Mouse (Mus musculus) MEL (cell line): ENCODE data around the gene Mettl17. TPM values are rescaled to one million over a fixed set of nuclear protein-coding genes. Genes with fewer than 3 reads are reported as not detected.
A peak's percentile ranks its signal among the peaks of the same experiment; 100 is the strongest.

Source experiments
- DNase-seq: peaks from one replicate; pipeline ENCODE4 v3.0.0; 2011; ENCODE audit warnings: low read depth, low spot score
- H3K27ac ChIP-seq: 2 replicates; pipeline ENCODE4 v1.5.1; 2012; ENCODE audit warnings: low read depth, mild to moderate bottlenecking, control low read depth, low read length, moderate library complexity; ENCODE audit not compliant: control insufficient read depth
- H3K27me3 ChIP-seq, 2 experiments: fragments of 150-350 bp in 1 of 2; sonication (generic) in 1 of 2; 2 replicates each; pipeline ENCODE4 v1.6.1; 2012; ENCODE audit warnings: low read length in 2 of 2, mild to moderate bottlenecking in 2 of 2, improper control_type of control experiment in 1 of 2, moderate library complexity in 1 of 2; ENCODE audit not compliant: insufficient read depth in 2 of 2, control insufficient read depth in 1 of 2
- H3K36me3 ChIP-seq, 2 experiments: 2 replicates each; pipeline ENCODE4 v1.6.1; 2012 to 2014; ENCODE audit warnings: low read length in 2 of 2, improper control_type of control experiment in 1 of 2, inconsistent platforms in 1 of 2, mild to moderate bottlenecking in 1 of 2; ENCODE audit not compliant: insufficient read depth in 2 of 2, control insufficient read depth in 1 of 2
- H3K4me1 ChIP-seq, 2 experiments: fragments of 150-350 bp in 1 of 2; sonication (generic) in 1 of 2; 2 replicates each; pipeline ENCODE4 v1.6.1; 2012; ENCODE audit warnings: low read length in 2 of 2, improper control_type of control experiment in 1 of 2, mild to moderate bottlenecking in 1 of 2; ENCODE audit not compliant: insufficient read depth in 2 of 2, control insufficient read depth in 1 of 2
- H3K4me3 ChIP-seq, 2 experiments: fragments of 150-350 bp in 1 of 2; sonication (generic) in 1 of 2; 2 replicates each; pipeline ENCODE4 v1.5.1; 2012; ENCODE audit warnings: low read depth in 2 of 2, low read length in 2 of 2, mild to moderate bottlenecking in 2 of 2, moderate library complexity in 2 of 2, control low read depth in 1 of 2, improper control_type of control experiment in 1 of 2; ENCODE audit not compliant: control insufficient read depth in 1 of 2, insufficient read depth in 1 of 2
- H3K79me2 ChIP-seq: 2 replicates; pipeline ENCODE4 v1.6.1; 2012; ENCODE audit warnings: mild to moderate bottlenecking, low read length, moderate library complexity; ENCODE audit not compliant: control insufficient read depth, poor library complexity, insufficient read depth
- H3K9ac ChIP-seq: 2 replicates; pipeline ENCODE4 v1.6.1; 2012; ENCODE audit warnings: low read depth, mild to moderate bottlenecking, control low read depth, low read length, moderate library complexity; ENCODE audit not compliant: control insufficient read depth, poor library complexity, severe bottlenecking
- H3K9me3 ChIP-seq: fragments of 150-350 bp; sonication (generic); replicated peaks from 2 replicates; pipeline ENCODE4 v1.6.1; 2012; ENCODE audit warnings: mild to moderate bottlenecking, low read length, improper control_type of control experiment, moderate library complexity; ENCODE audit not compliant: insufficient read depth
- CHD2 ChIP-seq: IDR thresholded peaks from 2 replicates; pipeline ENCODE4 v1.6.1; 2011; ENCODE audit warnings: low read length, improper control_type of control experiment
- EP300 ChIP-seq, 2 experiments: IDR thresholded peaks; 2 replicates each; pipeline ENCODE4 v1.6.1; 2011; ENCODE audit warnings: improper control_type of control experiment in 2 of 2, low read length in 2 of 2, low read depth in 1 of 2, mild to moderate bottlenecking in 1 of 2
- GATA1 ChIP-seq: IDR thresholded peaks from 2 replicates; pipeline ENCODE4 v1.6.1; 2011; ENCODE audit warnings: low read depth, low read length, improper control_type of control experiment
- HCFC1 ChIP-seq: IDR thresholded peaks from 2 replicates; pipeline ENCODE4 v1.6.1; 2012; ENCODE audit warnings: low read depth, mild to moderate bottlenecking, inconsistent platforms, low read length, improper control_type of control experiment, moderate library complexity
- JUND ChIP-seq: IDR thresholded peaks from 2 replicates; pipeline ENCODE4 v1.6.1; 2011; ENCODE audit warnings: low read depth, mild to moderate bottlenecking, improper control_type of control experiment, low read length
- KAT2A ChIP-seq: conservative IDR thresholded peaks from 2 replicates; pipeline ENCODE4 v1.6.1; 2012; ENCODE audit warnings: low read depth, low read length, improper control_type of control experiment, inconsistent platforms
- MAX ChIP-seq: IDR thresholded peaks from 2 replicates; pipeline ENCODE4 v1.6.1; 2011; ENCODE audit warnings: low read length, improper control_type of control experiment
- MYC ChIP-seq: IDR thresholded peaks from 2 replicates; pipeline ENCODE4 v1.6.1; 2011; ENCODE audit warnings: low read depth, mild to moderate bottlenecking, low read length, improper control_type of control experiment, moderate library complexity
- POLR2A ChIP-seq, 2 experiments: IDR thresholded peaks; 2 replicates each; pipeline ENCODE4 v1.6.1; 2011 to 2012; ENCODE audit warnings: low read length in 2 of 2, mild to moderate bottlenecking in 2 of 2, control low read depth in 1 of 2, improper control_type of control experiment in 1 of 2, low read depth in 1 of 2, moderate library complexity in 1 of 2; ENCODE audit not compliant: control insufficient read depth in 1 of 2, insufficient read depth in 1 of 2, poor library complexity in 1 of 2
- POLR2AphosphoS2 ChIP-seq: IDR thresholded peaks from 2 replicates; pipeline ENCODE4 v1.6.1; 2011; ENCODE audit warnings: low read length, improper control_type of control experiment
- RAD21 ChIP-seq: IDR thresholded peaks from 2 replicates; pipeline ENCODE4 v1.6.1; 2011; ENCODE audit warnings: mild to moderate bottlenecking, low read depth, low read length, improper control_type of control experiment
- SIN3A ChIP-seq: IDR thresholded peaks from 2 replicates; pipeline ENCODE4 v1.6.1; 2012; ENCODE audit warnings: low read length, improper control_type of control experiment, inconsistent platforms
- SMC3 ChIP-seq: IDR thresholded peaks from 2 replicates; pipeline ENCODE4 v1.6.1; 2011; ENCODE audit warnings: low read depth, low read length, improper control_type of control experiment
- UBTF ChIP-seq: IDR thresholded peaks from 2 replicates; pipeline ENCODE4 v1.6.1; 2012; ENCODE audit warnings: low read depth, mild to moderate bottlenecking, inconsistent platforms, low read length, improper control_type of control experiment, moderate library complexity, borderline replicate concordance; ENCODE audit not compliant: insufficient read depth
- USF2 ChIP-seq, 2 experiments: IDR thresholded peaks; 2 replicates each; pipeline ENCODE4 v1.6.1; 2011 to 2012; ENCODE audit warnings: improper control_type of control experiment in 2 of 2, low read length in 2 of 2, borderline replicate concordance in 1 of 2, inconsistent platforms in 1 of 2, low read depth in 1 of 2, mild to moderate bottlenecking in 1 of 2; ENCODE audit not compliant: insufficient read depth in 1 of 2
- ZC3H11A ChIP-seq: IDR thresholded peaks from 2 replicates; pipeline ENCODE4 v1.6.1; 2012; ENCODE audit warnings: low read depth, mild to moderate bottlenecking, inconsistent platforms, low read length, improper control_type of control experiment
- polyA plus RNA-seq, 2 experiments: library from polyadenylated mRNA; stranded (reverse) in 1 of 2; unstranded in 1 of 2; fragments of >175 nt in 1 of 2; fragments of >200 nt in 1 of 2; gene quantifications; 2 replicates each; pipeline versions ENCODE4 v1.2.1 to v1.2.4; 2012; ENCODE audit warnings: low replicate concordance in 2 of 2, low read depth in 1 of 2; ENCODE audit not compliant: insufficient read length in 2 of 2, insufficient read depth in 1 of 2, missing spikeins in 1 of 2
- total RNA-seq: library from RNA; depleted of rRNA; stranded (reverse); fragments of 300-350 nt; gene quantifications from 2 replicates; pipeline ENCODE4 v1.2.3, GENCODE M21; 2012

Gene Mettl17
- total and polyA plus RNA-seq, 3 experiments, result 28.3 to 54.4 TPM; not detected in 1

DNA sequence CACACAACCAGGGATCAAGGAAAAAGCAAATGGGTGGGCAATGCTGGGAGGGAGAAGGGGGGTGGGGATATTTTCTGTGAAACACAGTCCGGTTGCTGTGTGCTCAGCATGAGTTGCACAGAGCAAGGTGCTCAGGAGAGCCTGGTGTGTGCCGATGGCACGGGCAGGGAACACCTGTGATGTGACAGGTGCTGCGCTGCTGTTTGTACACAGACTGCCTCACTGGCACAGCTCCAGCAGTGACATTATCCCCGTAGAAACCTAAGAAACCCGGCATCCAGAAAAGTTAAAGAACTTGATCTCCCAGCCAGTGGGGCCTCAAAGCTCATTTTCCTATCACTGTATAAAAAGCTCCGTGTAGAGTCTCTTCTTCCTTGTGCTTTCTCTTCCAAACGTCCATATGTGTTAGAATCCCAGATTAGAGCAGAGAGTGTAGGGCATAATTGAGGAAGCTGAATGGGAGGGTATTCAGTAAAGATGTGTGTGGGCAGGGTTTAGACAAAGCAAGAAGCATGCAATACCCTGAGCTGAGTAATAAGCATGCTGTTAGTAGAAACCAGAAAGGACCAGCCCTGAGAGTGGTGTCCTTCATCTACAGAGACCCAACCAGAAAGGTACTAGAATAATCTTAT lies 12.0 kb downstream of the Mettl17 start:
- Histone ChIP-seq H3K9me3 (no peaks in the 10 kb centered on the region), H3K27ac (no peak overlapping the region), H3K27me3 (no peaks in the 10 kb centered on the region), H3K4me3 (no peak overlapping the region), H3K36me3 (peaks cover 0 to 8% of the 10 kb centered on the region in 2 experiments; a peak in 2 of 4 replicates), H3K4me1 (peaks cover 3 to 17% of the 10 kb centered on the region in 2 experiments; a peak in 3 of 4 replicates), H3K79me2 (no peaks in the 10 kb centered on the region), H3K9ac (no peak overlapping the region)
- no peak for TF ChIP-seq KAT2A
- no peak for TF ChIP-seq POLR2AphosphoS2
- no peak for TF ChIP-seq MYC
- DNase-seq, result peak; percentile 30

DNA sequence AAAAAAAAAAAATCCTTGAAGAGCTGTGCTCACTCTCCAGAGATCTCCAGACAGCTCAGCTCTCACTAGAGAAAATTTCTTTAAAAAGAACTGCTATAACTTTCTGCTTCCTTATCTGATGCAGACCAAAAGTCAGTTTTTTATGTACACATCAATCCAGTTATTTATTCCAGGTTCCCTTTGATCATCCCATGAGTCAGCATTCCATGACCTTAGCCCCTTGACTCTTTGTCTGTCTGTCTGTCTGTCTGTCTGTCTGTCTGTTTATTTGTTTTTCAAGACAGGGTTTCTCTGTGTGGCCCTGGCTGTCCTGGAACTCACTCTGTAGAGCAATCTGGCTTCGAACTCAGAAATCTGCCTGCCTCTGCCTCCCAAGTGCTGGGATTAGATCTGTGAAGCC lies 14.7 kb downstream of the Mettl17 start:
- DNase-seq, result no peak
- peaks cover 3 to 11% of the 10 kb centered on the region in 2 experiments; a peak in 3 of 4 replicates for H3K4me1 ChIP-seq
- no peak overlapping the region for H3K4me3 ChIP-seq
- no peaks in the 10 kb centered on the region for H3K9me3 ChIP-seq
- peaks cover 0 to 6% of the 10 kb centered on the region in 2 experiments; a peak in 2 of 4 replicates for H3K36me3 ChIP-seq
- H3K27ac ChIP-seq, result no peak overlapping the region
- no peak overlapping the region for H3K9ac ChIP-seq
- no peak for TF ChIP-seq POLR2A (IDR thresholded peaks at IDR 0.05; ENCODE audit: control insufficient read depth in 1 of 2, insufficient read depth in 1 of 2, low read depth in 1 of 2, low read length in 2 of 2, poor library complexity in 1 of 2)
- TF ChIP-seq JUND, result no peak
- TF ChIP-seq GATA1, result no peak
- TF ChIP-seq HCFC1, result no peak
- TF ChIP-seq USF2 (IDR thresholded peaks at IDR 0.05; ENCODE audit: borderline replicate concordance in 1 of 2, insufficient read depth in 1 of 2, low read depth in 1 of 2, low read length in 2 of 2), result no peak
- no peak for TF ChIP-seq MAX
- TF ChIP-seq ZC3H11A, result no peak
- TF ChIP-seq RAD21, result no peak
- TF ChIP-seq UBTF, result no peak
- TF ChIP-seq POLR2AphosphoS2, result no peak
- no peak for TF ChIP-seq CHD2
- no peak for TF ChIP-seq SMC3
- no peak for TF ChIP-seq EP300 (IDR thresholded peaks at IDR 0.05; ENCODE audit: low read depth in 1 of 2, low read length in 2 of 2)
- no peak for TF ChIP-seq SIN3A
- no peaks in the 10 kb centered on the region for H3K79me2 ChIP-seq
- H3K27me3 ChIP-seq, result no peaks in the 10 kb centered on the region
